Mouse (Mus musculus): ENCODE measurements at regions not wholly inside any gene's neighbourhood (a gene's known extent, or its start where the extent isn't known, plus 50 kb on each side); places are given as distances from the start of the nearest gene placed in this dataset.
A peak's percentile ranks its signal among the peaks of the same experiment; 100 is the strongest.

- DNase-seq (ENCODE audit: low read depth) = no peak
- TF ChIP-seq CTCF (IDR thresholded peaks at IDR 0.05; ENCODE audit: borderline replicate concordance, extremely low read depth, insufficient read depth, insufficient read length) (no peak), POLR2A (IDR thresholded peaks at IDR 0.05; ENCODE audit: borderline replicate concordance, extremely low read depth, insufficient read depth, insufficient read length, poor library complexity, severe bottlenecking) (no peak)
These were observed 126.1 kb downstream of the Tent5c start for GRCm38 (mm10) chr3:100362983-100363382.

DNA sequence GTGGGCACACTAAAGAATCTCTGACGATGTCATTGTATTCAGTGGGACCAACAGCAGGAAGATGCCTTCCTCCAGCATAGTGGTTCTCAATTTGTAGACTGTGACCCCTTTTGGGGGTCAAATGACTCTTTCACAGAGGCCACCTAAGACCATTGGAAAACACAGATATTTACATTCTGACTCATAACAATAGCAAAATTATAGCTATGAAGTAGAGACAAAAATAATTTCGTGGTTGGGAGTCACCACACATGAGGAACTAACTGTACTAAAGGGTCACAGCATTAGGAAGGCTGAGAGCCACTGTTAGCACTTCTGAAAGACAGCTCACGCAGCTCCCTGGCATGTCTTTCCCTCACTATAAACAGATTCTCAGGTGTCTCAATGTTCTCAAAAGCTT lies 129.1 kb downstream of the Tent5c start:
- no peak for DNase-seq (ENCODE audit: low read depth)
- TF ChIP-seq CTCF (IDR thresholded peaks at IDR 0.05; ENCODE audit: borderline replicate concordance, extremely low read depth, insufficient read depth, insufficient read length) (no peak), POLR2A (IDR thresholded peaks at IDR 0.05; ENCODE audit: borderline replicate concordance, extremely low read depth, insufficient read depth, insufficient read length, poor library complexity, severe bottlenecking) (no peak)

DNA sequence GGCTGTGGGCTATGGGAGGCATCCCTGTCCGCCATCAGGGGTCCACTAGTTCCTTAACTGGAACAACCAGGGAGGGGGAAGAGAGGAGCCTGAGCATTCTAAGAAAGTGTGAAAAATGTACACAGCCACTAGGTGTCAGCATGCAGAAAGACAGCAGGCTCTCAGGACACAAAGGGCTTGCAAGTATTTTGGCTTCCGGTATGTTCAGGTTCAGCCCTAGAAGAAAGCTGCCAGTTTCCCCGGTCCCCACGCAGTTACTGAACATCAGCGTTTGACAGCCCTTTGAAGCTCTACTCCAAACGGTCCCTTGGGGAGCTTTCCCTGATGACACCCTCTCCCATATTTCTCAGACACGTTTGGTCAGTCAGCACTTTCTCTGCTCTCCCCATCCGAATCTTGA lies 130.1 kb downstream of the Tent5c start:
- TF ChIP-seq POLR2A (IDR thresholded peaks at IDR 0.05; ENCODE audit: borderline replicate concordance, extremely low read depth, insufficient read depth, insufficient read length, poor library complexity, severe bottlenecking) = no peak
- peak; percentile 64; the same call in 1 of the 2 replicates for TF ChIP-seq CTCF (IDR thresholded peaks at IDR 0.05; ENCODE audit: borderline replicate concordance, extremely low read depth, insufficient read depth, insufficient read length)
- DNase-seq (ENCODE audit: low read depth) = peak; percentile 87

DNA sequence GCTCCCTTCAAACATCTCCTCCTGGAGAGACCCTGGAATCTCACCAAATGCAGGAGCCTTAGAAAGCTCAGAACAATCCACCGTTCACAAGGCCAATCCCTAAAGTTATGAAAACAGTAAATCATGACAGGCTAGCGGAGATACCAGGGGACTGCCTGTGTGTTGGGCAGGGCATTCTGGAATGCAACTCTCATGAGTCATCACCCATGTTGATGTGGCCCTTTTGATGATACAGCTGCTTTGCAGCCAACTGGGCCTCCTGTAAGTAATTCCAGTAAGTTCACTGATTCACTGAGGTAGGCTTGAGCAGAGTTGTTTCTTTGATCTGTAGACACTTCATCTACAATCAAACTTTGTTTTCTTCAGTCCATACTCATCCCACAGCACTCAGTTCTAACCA lies 155.6 kb downstream of the Tent5c start:
- TF ChIP-seq POLR2A (IDR thresholded peaks at IDR 0.05; ENCODE audit: borderline replicate concordance, extremely low read depth, insufficient read depth, insufficient read length, poor library complexity, severe bottlenecking) (no peak), CTCF (IDR thresholded peaks at IDR 0.05; ENCODE audit: borderline replicate concordance, extremely low read depth, insufficient read depth, insufficient read length) (no peak)
- no peak for DNase-seq (ENCODE audit: low read depth)

DNA sequence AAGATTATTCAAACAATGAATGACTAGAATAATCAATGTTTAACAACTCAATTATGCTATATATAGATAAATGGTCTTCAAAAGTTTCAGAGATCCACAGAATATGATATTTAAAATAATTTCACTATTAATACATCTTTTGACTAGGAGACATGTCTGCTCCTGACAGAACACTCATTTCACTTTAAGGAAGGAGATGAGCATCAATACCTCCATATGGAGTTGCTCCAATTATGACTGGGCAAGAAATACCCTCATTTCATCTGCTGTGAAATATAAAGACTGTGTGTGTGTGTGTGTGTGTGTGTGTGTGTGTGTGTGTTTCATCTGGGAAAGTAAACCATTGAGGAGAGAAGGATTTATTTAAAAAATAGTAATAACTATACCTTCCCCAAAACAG lies 156.2 kb upstream of the Wdr3 start:
- DNase-seq (ENCODE audit: low read depth) = no peak
- TF ChIP-seq POLR2A (IDR thresholded peaks at IDR 0.05; ENCODE audit: borderline replicate concordance, extremely low read depth, insufficient read depth, insufficient read length, poor library complexity, severe bottlenecking) (no peak), CTCF (IDR thresholded peaks at IDR 0.05; ENCODE audit: borderline replicate concordance, extremely low read depth, insufficient read depth, insufficient read length) (no peak)

DNA sequence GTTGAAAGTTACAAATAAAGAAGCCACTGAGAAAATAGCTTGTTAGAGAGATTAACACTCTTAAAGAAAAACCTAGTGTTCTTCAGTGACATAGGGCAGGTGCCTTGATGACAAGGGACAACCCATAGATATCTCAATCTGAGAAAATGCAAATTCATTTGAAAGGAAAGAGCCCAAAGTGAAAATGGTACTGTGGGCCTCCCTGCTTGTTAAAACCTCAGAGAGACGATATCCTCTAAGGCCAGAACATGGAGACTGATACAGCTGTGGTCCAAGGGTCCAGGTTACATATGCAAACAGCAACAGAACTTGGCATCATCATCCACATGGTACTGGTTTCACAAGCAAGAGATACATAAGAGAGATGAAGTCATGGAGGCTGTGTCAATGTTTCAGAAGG lies 125.6 kb upstream of the Wdr3 start:
- no peak for DNase-seq (ENCODE audit: low read depth)
- TF ChIP-seq CTCF (IDR thresholded peaks at IDR 0.05; ENCODE audit: borderline replicate concordance, extremely low read depth, insufficient read depth, insufficient read length) = no peak
- no peak for TF ChIP-seq POLR2A (IDR thresholded peaks at IDR 0.05; ENCODE audit: borderline replicate concordance, extremely low read depth, insufficient read depth, insufficient read length, poor library complexity, severe bottlenecking)

DNA sequence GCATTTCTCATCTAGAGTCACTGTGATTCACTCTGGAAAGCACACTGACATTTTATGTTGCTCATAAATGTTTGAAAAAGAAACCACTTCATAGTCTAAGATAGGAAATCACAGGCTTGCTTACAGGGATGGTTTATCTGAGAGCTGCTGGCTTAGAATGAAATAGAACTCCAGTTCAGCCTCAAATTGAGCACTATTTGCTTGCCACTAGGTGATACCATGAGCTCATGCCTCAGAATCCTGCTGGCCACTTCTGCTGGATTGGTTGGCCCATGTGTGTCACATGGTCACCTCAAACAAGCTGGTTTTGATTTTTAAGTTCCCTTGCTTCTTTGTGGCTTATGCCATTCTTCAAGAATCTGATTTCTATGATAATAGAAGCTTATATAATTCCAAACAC lies 104.8 kb upstream of the Wdr3 start:
- TF ChIP-seq CTCF (IDR thresholded peaks at IDR 0.05; ENCODE audit: borderline replicate concordance, extremely low read depth, insufficient read depth, insufficient read length) = no peak
- TF ChIP-seq POLR2A (IDR thresholded peaks at IDR 0.05; ENCODE audit: borderline replicate concordance, extremely low read depth, insufficient read depth, insufficient read length, poor library complexity, severe bottlenecking) = no peak
- no peak for DNase-seq (ENCODE audit: low read depth)

GRCm38 (mm10) chr3:100264991-100265390 lies 102.8 kb upstream of the Wdr3 start:
- DNase-seq (ENCODE audit: low read depth) = no peak
- TF ChIP-seq POLR2A (IDR thresholded peaks at IDR 0.05; ENCODE audit: borderline replicate concordance, extremely low read depth, insufficient read depth, insufficient read length, poor library complexity, severe bottlenecking) (no peak), CTCF (IDR thresholded peaks at IDR 0.05; ENCODE audit: borderline replicate concordance, extremely low read depth, insufficient read depth, insufficient read length) (no peak)

Data from brain, embryonic 14.5 days (tissue).